Mouse (Mus musculus) spleen, adult 2 months (tissue): ENCODE data around the gene Cradd.

Experiments used
- CTCF ChIP-seq: fragments of 200-500 bp; IDR thresholded peaks from 2 replicates; pipeline ENCODE4 v1.5.1; 2011; ENCODE audit warnings: mild to moderate bottlenecking, inconsistent platforms; ENCODE audit not compliant: insufficient read depth, insufficient read length, insufficient replicate concordance; ENCODE audit errors: extremely low read depth
- POLR2A ChIP-seq: fragments of 200-500 bp; IDR thresholded peaks from 2 replicates; pipeline ENCODE4 v1.6.1; 2011; ENCODE audit warnings: low read depth, low read length, inconsistent platforms

DNA sequence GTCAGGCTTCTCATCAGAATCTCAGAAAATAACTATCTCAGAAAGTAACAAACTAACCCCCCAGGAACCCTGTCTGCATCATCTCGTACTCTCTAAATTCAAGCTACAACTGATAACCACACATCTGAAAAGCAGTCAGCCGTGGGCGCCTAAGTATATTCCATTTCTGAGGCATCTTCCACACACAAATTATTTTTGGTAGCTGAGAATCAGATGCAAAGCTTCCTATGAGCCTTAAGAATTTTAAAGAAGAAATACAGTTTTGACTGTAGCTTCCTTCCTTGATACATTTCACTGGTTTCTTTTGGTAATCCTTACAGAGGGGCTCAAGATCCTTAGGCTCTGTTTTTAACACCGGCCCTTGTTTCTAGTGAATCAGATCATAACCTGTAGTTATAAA is 58.4 kb downstream of the Cradd start:
- TF ChIP-seq CTCF (no peak), POLR2A (no peak)
